Mouse (Mus musculus): ENCODE results near the gene Gm20388.
"Not testable (repeated sequence)": the region's sequence is repeated elsewhere in the genome, so short reads cannot be mapped to it uniquely, and the experiment has no call there.

Gm20388 gene

DNA sequence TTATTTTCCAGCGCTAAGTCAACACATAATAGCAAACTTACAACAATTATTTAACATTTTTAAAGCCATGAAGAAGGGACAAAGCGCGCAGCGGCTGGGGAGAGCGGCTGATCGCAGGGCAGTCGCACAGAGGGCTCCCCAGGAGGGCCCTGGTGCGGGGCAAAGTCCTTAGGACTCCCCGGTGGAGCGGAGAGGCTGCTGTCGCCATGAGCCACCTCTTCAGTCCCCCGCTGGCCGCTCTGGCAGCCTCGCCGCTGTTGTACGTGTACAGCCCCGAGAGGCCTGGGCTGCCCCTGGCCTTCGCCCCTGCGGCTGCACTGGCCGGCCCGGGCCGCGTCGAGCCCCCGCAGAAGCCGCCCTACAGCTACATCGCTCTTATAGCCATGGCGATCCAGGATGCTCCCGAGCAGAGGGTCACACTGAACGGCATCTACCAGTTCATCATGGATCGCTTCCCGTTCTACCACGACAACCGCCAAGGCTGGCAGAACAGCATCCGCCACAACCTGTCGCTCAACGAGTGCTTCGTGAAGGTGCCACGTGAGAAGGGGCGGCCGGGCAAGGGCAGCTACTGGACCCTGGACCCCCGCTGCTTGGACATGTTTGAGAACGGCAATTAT lies 1217.2 kb downstream of the Gm20388 start, which contains the start of gene Foxl1:
TSS of gene Foxl1 (plus strand) at position 185 of the 620 bp plus-strand sequence.
- intact Hi-C loops (cut with DNase I), result loop anchor here (10.0 kb wide), 1 partner anchor 107 kb away; no protein-coding TSS in a partner anchor

DNA sequence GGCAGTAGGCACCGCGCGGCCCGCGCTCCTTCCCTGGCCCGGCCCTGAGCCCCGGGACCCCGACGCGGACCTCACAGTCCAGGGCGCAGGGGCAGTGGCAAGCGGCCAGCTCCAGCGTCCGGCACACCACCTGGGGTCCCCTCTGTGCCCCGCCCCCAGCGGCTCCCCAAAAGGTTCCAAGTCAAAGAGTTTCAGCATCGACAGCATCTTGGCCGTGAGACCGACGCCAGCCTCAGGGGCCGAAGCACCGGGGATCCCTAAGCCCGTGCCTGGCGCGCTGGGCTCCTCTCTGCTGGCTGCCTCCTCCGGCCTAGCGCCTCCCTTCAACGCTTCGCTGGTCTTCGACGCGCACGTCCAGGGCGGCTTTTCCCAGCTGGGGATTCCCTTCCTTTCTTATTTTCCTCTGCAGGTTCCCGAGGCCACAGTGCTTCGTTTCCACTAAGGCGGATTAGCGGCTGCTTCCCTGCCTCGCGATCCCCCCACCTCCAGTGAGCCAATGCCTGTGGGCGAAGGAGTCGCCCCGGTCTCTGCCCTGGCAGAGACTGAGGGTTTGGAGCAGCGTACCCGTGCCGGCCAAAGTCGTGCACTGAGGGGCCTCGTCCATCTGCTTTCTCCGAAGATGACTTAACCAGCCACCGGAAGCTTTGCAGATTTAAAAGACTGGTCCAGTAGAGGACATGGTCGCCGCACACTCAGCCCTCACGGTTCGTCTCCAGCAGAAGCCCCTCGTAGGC lies 1218.1 kb downstream of the Gm20388 start:
- intact Hi-C loops (cut with DNase I), result loop anchor here (10.0 kb wide), 1 partner anchor 106 kb away; no protein-coding TSS in a partner anchor

DNA sequence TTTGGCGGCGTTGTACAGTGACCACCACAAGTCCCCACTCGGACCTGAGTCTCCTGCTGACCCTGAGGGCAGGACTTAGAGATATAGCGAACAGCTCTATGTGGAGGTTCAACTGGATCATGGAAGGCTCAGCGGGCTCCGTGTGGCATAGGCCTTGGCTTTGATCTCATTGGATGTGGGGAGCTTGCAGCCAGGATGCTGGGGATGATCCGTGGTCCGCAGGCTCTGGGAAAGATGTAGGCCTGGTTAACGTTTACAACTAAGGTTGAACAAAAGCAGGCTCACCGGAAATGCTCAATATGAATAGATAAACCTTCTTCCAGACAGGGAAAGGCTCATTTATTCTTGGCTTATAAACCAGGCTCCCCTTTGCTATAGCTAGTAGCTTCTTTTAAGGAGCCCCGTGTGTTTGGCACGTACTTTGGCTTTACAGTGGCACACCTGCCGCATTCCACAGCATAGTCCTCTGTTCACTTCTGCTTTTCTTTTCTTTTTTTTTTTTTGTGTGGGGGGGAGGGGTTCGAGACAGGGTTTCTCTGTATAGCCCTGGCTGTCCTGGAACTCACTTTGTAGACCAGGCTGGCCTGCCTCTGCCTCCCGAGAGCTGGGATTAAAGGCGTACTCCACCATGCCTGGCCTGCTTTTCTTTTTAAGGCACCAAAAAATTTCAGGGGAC lies 1218.8 kb downstream of the Gm20388 start:
- intact Hi-C loops (cut with DNase I), result loop anchor here (10.0 kb wide), 1 partner anchor 105 kb away; no protein-coding TSS in a partner anchor

DNA sequence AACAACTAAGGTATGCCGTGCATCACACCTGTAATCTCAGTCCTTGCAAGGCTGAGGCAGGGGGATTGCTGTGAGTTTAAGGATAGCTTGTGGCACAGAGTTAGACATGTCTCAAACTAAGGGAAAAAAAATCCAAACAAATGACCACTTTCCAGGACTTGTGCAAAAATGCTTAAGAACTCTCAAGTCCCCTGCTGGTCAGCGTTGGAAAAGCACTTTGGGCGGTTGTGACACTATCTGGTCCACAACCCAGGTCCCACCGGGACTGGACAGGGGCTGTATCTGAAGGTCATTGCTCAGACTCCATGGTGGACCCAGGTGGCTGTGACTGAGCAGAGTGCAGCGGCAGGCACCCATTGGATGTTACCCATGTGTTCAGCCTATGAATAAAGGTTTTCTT lies 1219.9 kb downstream of the Gm20388 start:
- intact Hi-C loops (cut with DNase I), result no loop called here

DNA sequence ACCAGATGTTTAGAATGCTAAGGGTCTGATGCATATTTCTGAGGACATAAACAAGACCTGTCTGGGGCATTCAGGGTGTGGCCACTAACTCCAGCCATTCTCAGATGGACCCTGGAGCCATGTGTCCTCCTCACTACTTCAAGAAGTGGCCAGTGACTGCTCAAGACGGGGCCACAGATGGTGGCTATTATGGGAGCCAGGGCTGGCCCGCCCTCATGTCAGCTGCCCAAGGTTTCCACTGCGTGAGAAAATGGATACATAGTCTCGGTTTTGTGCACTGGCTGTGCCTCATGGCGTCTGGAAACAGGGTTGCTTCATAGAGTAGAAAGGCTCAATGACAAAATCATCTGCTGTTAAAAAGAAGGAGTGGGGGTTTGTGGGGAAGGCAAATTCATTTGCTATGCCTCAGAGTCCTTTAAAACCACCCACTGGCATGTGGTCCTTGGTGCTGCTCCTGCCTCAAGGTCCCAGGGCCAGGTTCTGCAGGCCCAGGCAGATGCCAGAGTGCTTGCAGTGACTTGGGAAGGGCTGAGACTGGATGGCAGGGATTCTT lies 1222.4 kb downstream of the Gm20388 start:
- intact Hi-C loops (cut with DNase I), result no loop called here

DNA sequence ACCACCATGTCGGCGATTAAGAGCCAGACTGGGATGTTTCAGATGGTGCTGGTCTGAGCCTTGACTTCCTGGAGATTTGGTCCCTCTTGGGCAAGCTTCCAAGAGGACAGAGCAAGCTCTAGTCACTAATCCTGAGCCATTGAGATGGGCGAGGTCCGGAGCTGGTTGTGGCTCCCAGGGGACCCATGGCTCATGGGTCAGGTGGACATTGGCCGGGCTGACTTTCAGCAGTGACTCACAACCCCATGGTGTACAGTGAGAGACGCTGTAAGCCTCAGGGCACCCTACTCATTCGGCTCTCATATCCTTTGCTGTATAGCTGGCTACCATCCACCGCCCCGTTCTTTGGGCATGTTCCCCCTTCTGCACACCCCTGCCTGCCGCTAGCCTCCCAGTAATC lies 1223.5 kb downstream of the Gm20388 start:
- intact Hi-C loops (cut with DNase I), result no loop called here

DNA sequence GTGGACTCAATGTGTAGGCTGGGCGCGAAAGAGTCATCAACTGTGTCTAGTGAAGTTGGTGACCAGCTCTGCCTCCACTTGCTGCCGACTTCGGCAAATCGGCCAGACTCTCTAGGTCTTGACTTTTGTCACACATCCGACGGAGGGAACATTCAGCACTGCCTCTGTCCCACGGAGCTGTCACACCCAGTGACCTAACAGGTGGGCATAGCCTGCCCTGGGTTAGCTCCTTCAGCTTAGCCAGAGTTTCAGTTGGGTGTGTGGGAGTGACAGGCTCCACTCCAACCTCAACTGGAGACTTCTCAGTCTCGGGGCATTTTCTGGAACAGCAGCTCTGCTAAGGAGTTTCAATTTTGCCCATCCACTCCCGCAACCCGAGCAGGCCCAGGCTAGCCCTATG lies 1223.9 kb downstream of the Gm20388 start:
- intact Hi-C loops (cut with DNase I), result no loop called here

DNA sequence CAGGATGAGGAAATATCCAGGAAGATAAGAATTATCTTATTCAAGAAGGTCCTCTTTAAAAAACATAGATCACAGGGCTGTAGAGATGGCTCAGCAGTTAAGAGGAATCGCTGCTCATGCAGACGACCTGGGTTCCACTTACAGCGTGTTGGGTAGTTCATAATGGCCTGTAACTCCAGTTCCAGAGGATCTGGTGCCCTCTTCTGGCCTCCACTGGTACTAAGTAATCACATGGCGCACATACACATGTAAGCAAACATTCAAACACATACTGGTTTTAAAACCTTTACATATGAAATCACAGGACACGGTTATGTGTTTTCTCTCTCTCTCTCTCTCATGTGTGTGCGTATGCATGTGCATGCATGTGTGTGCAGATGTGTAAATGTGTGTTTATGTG lies 1226.2 kb downstream of the Gm20388 start:
- intact Hi-C loops (cut with DNase I), result no loop called here

DNA sequence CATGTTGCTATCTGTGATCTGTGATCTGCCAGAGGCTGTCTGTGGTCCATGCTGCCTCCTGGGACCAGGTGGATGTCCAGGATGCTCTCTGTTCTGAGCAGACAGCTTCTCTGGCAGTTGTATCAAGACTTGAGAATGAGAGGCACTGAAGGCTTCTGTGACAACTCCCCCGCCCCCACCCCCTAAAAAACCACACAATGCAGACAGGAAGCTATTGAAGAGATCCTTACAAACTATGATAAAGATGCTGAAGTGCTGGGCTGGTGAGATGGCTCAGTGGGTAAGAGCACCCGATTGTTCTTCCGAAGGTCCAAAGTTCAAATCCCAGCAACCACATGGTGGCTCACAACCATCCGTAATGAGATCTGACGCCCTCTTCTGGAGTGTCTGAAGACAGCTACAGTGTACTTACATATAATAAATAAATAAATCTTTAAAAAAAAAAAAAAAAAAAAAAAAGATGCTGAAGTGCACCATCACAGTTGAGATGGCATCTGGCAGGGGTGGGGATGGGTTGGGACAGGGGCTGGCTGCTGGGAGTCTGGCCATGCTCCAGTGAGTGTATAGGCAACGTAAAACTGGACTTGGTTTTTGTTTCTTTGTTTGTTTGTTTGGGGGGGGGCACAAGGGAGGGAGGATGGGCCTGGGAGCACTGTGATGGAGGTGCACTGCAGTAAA lies 1235.0 kb downstream of the Gm20388 start:
- intact Hi-C loops (cut with DNase I), result not testable (repeated sequence)

DNA sequence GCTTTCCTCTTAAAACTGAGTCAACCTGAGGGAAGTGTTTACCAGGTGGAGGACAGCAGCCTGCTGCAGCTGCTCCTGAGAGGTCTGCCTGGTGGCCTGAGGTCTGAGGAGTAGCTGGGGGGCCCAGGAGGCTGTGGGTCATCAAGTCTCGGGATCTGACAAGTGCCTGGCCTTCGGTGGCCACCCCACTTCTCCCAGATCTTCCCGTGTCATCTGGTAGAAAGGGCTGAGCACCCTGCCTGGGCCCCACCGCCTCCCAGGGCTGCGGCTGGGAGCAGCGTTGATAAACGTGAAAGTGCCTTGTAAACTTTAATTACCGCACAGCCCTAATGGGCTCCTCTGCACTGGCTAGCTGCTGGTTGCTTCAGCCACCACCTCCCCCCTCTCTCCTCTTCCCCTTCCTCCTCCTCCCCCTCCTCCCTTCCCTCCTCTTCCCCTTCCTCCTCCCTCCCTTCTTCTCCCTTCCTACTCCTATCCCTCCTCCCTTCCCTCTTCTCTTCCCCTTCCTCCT lies 1238.0 kb downstream of the Gm20388 start:
- intact Hi-C loops (cut with DNase I), result no loop called here

DNA sequence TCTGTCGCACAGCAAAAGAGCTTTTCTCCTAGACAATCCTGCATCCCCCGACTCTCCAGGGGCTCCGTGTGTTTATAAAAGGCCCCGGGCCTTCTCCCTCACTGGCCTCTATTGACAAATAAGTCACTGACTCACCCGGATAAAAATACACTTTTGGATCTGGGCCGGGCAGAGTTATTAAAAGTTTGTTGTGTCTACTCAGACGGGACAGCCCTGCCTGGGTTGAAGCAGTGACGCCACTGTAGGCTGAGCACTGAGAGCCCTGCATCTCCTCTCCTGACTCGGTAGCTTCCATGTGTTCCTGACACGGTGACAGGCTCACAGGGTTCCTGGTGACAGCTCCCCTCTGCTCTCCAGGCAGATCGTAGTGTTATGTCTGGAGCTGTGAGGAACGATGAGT lies 1241.8 kb downstream of the Gm20388 start:
- intact Hi-C loops (cut with DNase I), result no loop called here

DNA sequence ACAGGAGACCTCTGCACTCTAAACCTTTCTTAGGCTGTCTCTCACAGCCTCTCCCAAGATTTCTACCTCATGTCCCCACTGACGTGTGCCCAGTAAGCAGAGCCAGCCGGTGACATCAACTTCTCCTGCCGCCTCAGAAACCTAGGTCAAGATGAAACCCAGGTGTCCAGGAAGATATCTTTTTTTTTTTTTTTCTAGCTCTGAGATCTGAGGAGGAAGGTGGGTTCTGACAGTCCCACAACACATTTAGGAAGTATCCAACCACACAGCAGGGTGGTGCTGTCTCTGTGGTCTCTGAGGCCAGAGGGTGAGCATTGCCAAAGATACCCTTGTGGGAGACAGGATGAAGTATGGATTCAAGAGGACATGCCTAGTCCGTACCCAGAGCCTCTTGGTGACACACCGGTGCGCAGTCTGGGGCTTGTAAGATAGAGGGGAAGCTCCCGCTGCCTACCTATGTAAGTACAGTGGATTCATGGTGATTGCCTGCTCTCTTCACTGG lies 1246.4 kb downstream of the Gm20388 start:
- intact Hi-C loops (cut with DNase I), result no loop called here

DNA sequence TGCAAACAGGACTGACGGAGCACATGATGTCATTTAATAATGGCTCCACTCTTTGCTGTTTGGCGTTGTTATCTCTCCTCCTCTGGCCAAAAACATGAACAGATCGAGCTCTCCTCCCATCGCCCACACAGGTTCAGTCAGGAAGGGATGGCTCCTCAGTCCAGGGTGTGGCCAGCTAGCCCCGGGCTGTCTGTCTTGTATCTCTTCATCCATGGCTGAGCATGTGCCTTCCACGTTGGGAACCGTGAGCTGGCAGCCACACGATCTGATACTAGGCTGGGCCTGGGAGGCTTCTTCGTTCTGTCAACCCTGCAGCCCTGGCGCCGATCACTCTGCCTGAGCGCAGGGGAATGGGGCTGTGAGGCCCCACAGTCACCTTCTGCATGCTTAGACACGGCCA lies 1248.2 kb downstream of the Gm20388 start:
- intact Hi-C loops (cut with DNase I), result no loop called here

DNA sequence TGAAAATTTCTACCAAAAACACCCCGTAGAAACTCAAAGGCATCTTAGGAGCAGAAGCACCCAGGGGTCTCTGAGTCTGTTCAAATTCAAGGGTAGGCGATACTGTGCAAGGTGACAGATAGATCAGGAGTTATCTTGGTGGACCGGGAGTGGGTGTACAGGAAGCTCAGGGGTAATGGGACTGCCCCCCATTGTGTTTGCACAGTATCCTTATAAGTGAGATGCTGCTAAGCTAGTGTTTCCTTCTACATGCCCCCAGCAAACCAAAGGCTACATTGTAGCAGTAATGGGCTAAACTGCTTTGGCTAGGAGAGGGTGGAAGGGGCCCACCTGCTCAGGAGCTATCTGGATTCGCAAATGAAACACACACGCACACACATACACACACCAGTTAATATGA lies 1250.8 kb downstream of the Gm20388 start:
- intact Hi-C loops (cut with DNase I), result no loop called here

DNA sequence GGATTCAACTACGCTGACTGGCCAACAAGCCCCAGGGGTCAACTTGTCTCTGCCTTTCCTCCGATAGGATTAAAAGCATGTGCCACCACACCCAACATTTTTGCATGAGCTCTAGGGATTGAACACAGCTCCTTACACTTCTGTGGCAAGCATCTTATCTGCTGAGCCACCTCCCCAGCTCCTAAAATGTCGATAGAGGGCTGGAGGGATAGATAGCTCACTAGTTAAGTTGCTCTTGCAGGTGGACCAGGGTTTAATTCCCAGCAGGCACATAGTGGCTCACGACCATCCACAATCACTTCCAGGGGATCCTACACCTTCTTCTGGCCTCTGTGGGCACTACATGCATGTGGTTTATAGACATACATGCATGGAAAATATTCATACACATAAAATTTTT lies 1251.8 kb downstream of the Gm20388 start:
- intact Hi-C loops (cut with DNase I), result no loop called here

DNA sequence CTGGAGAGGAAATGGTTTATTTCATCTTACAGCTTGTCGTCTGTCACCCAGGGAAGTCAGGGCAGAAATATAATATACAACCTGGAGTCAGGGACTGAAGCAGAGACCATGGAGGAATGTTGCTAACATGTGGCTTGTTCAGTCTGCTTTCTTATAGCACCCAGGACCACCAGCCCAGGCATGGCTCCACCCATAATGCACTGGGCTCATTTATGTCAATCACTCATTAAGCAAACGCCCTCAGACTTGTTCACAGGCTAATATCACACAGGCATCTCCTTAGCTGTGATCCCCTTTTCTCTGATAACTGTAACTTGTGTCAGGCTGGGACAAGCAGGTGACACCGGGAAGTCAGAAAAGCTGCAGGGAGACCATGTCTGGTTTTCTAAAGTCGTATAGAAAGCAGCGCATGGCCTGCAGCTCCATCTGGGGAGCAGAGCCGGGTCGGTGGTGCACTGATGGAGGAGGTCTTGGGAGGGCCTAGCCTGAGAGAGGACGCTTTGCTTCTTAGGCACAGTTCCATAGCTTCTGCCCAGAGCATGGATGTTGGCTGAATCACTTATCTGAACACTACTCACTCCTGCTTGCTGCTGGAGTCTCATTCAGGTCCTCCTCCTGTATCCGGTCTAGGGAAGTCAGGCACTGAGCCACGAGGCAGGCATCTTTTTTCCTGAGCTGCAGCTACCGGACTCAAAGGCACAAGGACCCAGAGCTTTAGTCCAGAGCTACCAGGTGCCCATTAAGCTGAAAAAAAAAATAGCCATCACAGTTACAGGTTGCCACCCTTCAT lies 1252.5 kb downstream of the Gm20388 start:
- intact Hi-C loops (cut with DNase I), result no loop called here

DNA sequence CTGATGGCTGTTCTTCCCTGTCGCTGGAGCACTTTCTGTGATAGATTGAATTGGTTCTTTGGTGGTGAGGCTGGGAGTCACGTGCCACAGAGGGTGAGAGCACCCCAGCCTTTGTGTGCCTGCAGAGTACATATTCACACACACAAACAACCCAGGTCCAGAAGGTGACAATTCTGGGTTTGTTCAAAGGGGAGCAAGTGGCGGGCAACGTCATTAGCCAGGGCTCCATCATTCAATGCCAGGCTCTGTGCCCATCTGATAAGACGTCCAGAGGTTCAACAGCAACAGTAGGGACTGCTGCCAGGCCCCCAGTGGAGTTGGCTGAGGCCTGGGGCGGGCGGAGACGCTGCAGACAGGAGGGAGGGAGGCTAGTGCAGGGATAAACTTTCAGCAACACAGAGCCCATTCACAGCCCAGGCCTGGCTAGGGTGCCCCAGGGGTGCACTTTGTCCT lies 1253.4 kb downstream of the Gm20388 start:
- intact Hi-C loops (cut with DNase I), result no loop called here

DNA sequence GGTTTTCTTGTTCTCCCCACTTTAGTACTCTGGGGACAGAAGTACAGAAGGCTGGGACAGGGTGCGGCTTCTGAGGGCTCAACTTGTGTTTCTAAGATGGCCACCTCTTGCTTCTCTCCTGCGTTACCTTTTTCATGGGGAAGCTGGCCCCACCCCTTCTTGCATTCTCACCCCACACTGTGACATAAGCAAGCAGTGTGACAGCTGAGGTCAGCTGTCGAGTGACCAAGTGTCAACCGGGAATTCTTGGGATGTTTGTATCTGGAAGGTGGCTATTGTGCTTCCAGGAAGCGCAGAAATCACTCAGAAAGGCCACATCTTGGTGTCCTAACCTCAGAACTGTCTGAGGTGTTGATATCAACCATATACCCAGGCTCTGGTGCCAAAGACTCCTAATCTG lies 1257.4 kb downstream of the Gm20388 start:
- intact Hi-C loops (cut with DNase I), result no loop called here

DNA sequence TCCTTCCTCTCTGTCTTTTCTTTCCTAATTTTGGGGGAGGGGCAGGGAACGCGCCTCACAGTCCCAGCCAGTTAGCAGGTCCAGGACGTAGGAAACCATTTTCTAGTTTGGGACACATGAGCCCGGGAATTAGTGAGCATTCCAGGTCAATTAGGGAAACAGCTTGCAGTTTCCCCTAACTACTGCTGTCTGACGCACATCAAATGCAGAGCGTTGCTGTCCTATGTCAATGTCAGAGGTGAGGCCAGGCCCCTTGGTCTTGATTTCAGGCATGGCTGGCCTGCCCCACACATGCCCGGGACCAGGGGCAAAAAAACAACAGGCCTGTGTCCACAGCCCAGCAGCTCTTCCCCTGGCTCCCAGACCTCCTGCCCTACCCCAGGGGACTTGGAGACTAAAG lies 1259.5 kb downstream of the Gm20388 start:
- intact Hi-C loops (cut with DNase I), result no loop called here

Data from adrenal gland (tissue).